Mouse (Mus musculus) NIH3T3 (cell line): ENCODE data around the gene Rps6ka5.

Experiments used
- DNase-seq: peaks from one replicate; pipeline ENCODE4 v3.0.0-alpha.2; 2012; ENCODE audit warnings: low read depth

Gene Rps6ka5

GRCm38 (mm10) chr12:100726651-100727050 is at the start of gene Rps6ka5:
Gene Rps6ka5 (minus strand): TSS chr12:100726983.
- no peak for DNase-seq

GRCm38 (mm10) chr12:100775911-100776581 is 49.3 kb upstream of the Rps6ka5 start:
- no peak for DNase-seq

GRCm38 (mm10) chr12:100775291-100775690 is 48.5 kb upstream of the Rps6ka5 start:
- no peak for DNase-seq

GRCm38 (mm10) chr12:100774756-100775155 is 48.0 kb upstream of the Rps6ka5 start:
- DNase-seq: no peak

GRCm38 (mm10) chr12:100772230-100772984 is 45.6 kb upstream of the Rps6ka5 start:
- DNase-seq: peak; percentile 68

- peak; percentile 6 for DNase-seq
Measured at GRCm38 (mm10) chr12:100770765-100771164, 44.0 kb upstream of the Rps6ka5 start.

- DNase-seq: no peak
Measured at GRCm38 (mm10) chr12:100769871-100770270, 43.1 kb upstream of the Rps6ka5 start.

GRCm38 (mm10) chr12:100764329-100765018 is 37.7 kb upstream of the Rps6ka5 start:
- no peak for DNase-seq

- no peak for DNase-seq
Measured at GRCm38 (mm10) chr12:100762663-100763425, 36.1 kb upstream of the Rps6ka5 start.

- DNase-seq: no peak
Measured at GRCm38 (mm10) chr12:100757427-100757826, 30.6 kb upstream of the Rps6ka5 start.

GRCm38 (mm10) chr12:100753716-100754115 is 26.9 kb upstream of the Rps6ka5 start:
- no peak for DNase-seq

- no peak for DNase-seq
Measured at GRCm38 (mm10) chr12:100752977-100753376, 26.2 kb upstream of the Rps6ka5 start.

GRCm38 (mm10) chr12:100742468-100742867 is 15.7 kb upstream of the Rps6ka5 start:
- DNase-seq: no peak

GRCm38 (mm10) chr12:100740313-100740712 is 13.5 kb upstream of the Rps6ka5 start:
- DNase-seq: no peak

- no peak for DNase-seq
Measured at GRCm38 (mm10) chr12:100739011-100739570, 12.3 kb upstream of the Rps6ka5 start.

- no peak for DNase-seq
Measured at GRCm38 (mm10) chr12:100738498-100738897, 11.7 kb upstream of the Rps6ka5 start.

- no peak for DNase-seq
Measured at GRCm38 (mm10) chr12:100735581-100735980, 8.8 kb upstream of the Rps6ka5 start.

GRCm38 (mm10) chr12:100735156-100735555 is 8.4 kb upstream of the Rps6ka5 start:
- DNase-seq: no peak

- no peak for DNase-seq
Measured at GRCm38 (mm10) chr12:100728646-100729485, 2.1 kb upstream of the Rps6ka5 start.

GRCm38 (mm10) chr12:100727891-100728290 is 1.1 kb upstream of the Rps6ka5 start:
- DNase-seq: no peak

GRCm38 (mm10) chr12:100725458-100725786 is 1.4 kb downstream of the Rps6ka5 start:
- DNase-seq: no peak
